Mouse (Mus musculus) ES-E14 (cell line): Measurements from ENCODE around the gene Vwf.

Source experiments
- CHD2 ChIP-seq: IDR thresholded peaks from 2 replicates; pipeline ENCODE4 v1.6.1; 2014; ENCODE audit warnings: mild to moderate bottlenecking, low read depth, low read length, inconsistent platforms
- HCFC1 ChIP-seq: IDR thresholded peaks from 2 replicates; pipeline ENCODE4 v1.6.1; 2012; ENCODE audit warnings: low read length, inconsistent platforms, borderline replicate concordance; ENCODE audit not compliant: insufficient read depth
- MAFK ChIP-seq: IDR thresholded peaks from 2 replicates; pipeline ENCODE4 v1.6.1; 2014; ENCODE audit warnings: mild to moderate bottlenecking, low read depth, low read length, inconsistent platforms; ENCODE audit not compliant: insufficient read depth
- ZC3H11A ChIP-seq: IDR thresholded peaks from 2 replicates; pipeline ENCODE4 v1.6.1; 2012; ENCODE audit warnings: low read depth, mild to moderate bottlenecking, inconsistent platforms, low read length, borderline replicate concordance
- ZNF384 ChIP-seq: IDR thresholded peaks from 2 replicates; pipeline ENCODE4 v1.6.1; 2012; ENCODE audit warnings: low read depth, low read length, inconsistent platforms

GRCm38 (mm10) chr6:125622434-125622833 is 75.9 kb downstream of the Vwf start:
- TF ChIP-seq HCFC1 (no peak), MAFK (no peak), ZC3H11A (no peak; the same call in 1 of the 2 replicates), ZNF384 (peak; percentile 99), CHD2 (no peak)
